24 mouse cellular contexts compared by ENCODE assay signal in genomic region chr6:125433257-125433656, GRCm38 (mm10). TPM values are rescaled to one million over a fixed set of nuclear protein-coding genes. Genes with fewer than 3 reads are reported as not detected.
DNase-seq lines count a peak whose midpoint lies in the region; ATAC-seq lines count a peak whose summit lies in the region.
"Had no signal": no experiment of that assay in that cellular context is flagged by ENCODE, and none has a peak within 500 bp of the region (broad histone marks: within the 10 kb centered on the region; RNA-seq: fewer than 3 reads in every experiment).

No protein-coding gene starts in this region.

- H3K27ac ChIP-seq in stomach, embryonic 14.5 days (ENCODE audit: low read length), result peak overlapping the region; percentile 36; the same call in 1 of the 2 replicates
- H3K27ac ChIP-seq in liver, embryonic 11.5 days (ENCODE audit: low read depth, low read length), result no peak overlapping the region
- H3K27ac ChIP-seq: forebrain, embryonic 13.5 days; heart, embryonic 15.5 days; hindbrain, embryonic 14.5 days; left cerebral cortex, adult 2 months; midbrain, embryonic 10.5 days; neural tube, embryonic 12.5 days had no signal

- WGBS in stomach, embryonic 14.5 days, result 73% methylated on average over 3 of the region's 3 CpGs
- 79% methylated on average over 3 of the region's 3 CpGs for WGBS in liver, embryonic 11.5 days

- H3K9ac ChIP-seq in stomach, embryonic 14.5 days (replicated peaks; ENCODE audit: low read depth, low read length), result no peak overlapping the region
- H3K9ac ChIP-seq in liver, embryonic 11.5 days (ENCODE audit: low read depth, low read length), result no peak overlapping the region
- H3K9ac ChIP-seq: forebrain, embryonic 13.5 days; heart, embryonic 15.5 days; hindbrain, embryonic 14.5 days; neural tube, embryonic 12.5 days had no signal

- no peak overlapping the region for H3K4me3 ChIP-seq in stomach, embryonic 14.5 days (ENCODE audit: low read depth, low read length)
- no peak overlapping the region for H3K4me3 ChIP-seq in liver, embryonic 11.5 days (ENCODE audit: low read depth, low read length)
- H3K4me3 ChIP-seq: forebrain, embryonic 13.5 days; heart, embryonic 15.5 days; left cerebral cortex, adult 2 months; midbrain, embryonic 10.5 days; neural tube, embryonic 12.5 days had no signal

- peak; percentile 26 for DNase-seq in 3T3-L1 (ENCODE audit: low read depth, low spot score)
- DNase-seq in A20 (ENCODE audit: low read depth, low spot score), result peak; percentile 11
- peak; percentile 4 for DNase-seq in brain, adult 2 months (ENCODE audit: low read depth, low spot score)
- DNase-seq in left cerebral cortex, postnatal 10 days (ENCODE audit: extremely low spot score in 1 of 2, low spot score in 2 of 2), result no peak
- DNase-seq in liver, embryonic 11.5 days (ENCODE audit: low spot score), result no peak
- DNase-seq: adrenal gland, adult 8-10 months; cerebellum, adult 2 months; gastrocnemius, postnatal 36 days; heart, postnatal 36 days; layer of hippocampus, adult 9-11 months; left cerebral cortex, postnatal 4 days; liver; right cerebral cortex, postnatal 14 days; thymus, postnatal 36 days had no signal

- H3K4me1 ChIP-seq in stomach, embryonic 14.5 days (ENCODE audit: control insufficient read depth, insufficient read depth, low read length), result no peaks in the 10 kb centered on the region
- H3K4me1 ChIP-seq in liver, embryonic 11.5 days (replicated peaks; ENCODE audit: control insufficient read depth, insufficient read depth, low read length), result 0 out of 2 replicates have a peak, but pooled peaks cover 4% of the 10 kb centered on the region
- H3K4me1 ChIP-seq: forebrain, embryonic 13.5 days; neural tube, embryonic 12.5 days had no signal

- no peak for ATAC-seq in stomach, embryonic 14.5 days (ENCODE audit: insufficient number of reproducible peaks, insufficient read depth, low FRiP score, low read depth)
- no peak for ATAC-seq in liver, embryonic 11.5 days (replicated peaks; ENCODE audit: low FRiP score)
- ATAC-seq in megakaryocyte, adult 5-6 weeks (ENCODE audit: poor library complexity, severe bottlenecking), result no peak
- ATAC-seq: forebrain, embryonic 13.5 days had no signal

- no peak overlapping the region for H3K4me2 ChIP-seq in stomach, embryonic 14.5 days (replicated peaks; ENCODE audit: low read depth, low read length)
- H3K4me2 ChIP-seq in liver, embryonic 11.5 days, result no peak overlapping the region
- H3K4me2 ChIP-seq: forebrain, embryonic 13.5 days; heart, embryonic 15.5 days; hindbrain, embryonic 14.5 days; neural tube, embryonic 12.5 days had no signal

- H3K36me3 ChIP-seq in stomach, embryonic 14.5 days (ENCODE audit: control insufficient read depth, insufficient read depth, low read length), result no peaks in the 10 kb centered on the region
- H3K36me3 ChIP-seq in liver, embryonic 11.5 days (ENCODE audit: control insufficient read depth, insufficient read depth, low read length), result no peaks in the 10 kb centered on the region
- H3K36me3 ChIP-seq: heart, embryonic 15.5 days; midbrain, embryonic 10.5 days; neural tube, embryonic 12.5 days had no signal

- no peaks in the 10 kb centered on the region for H3K27me3 ChIP-seq in stomach, embryonic 14.5 days (ENCODE audit: control insufficient read depth, insufficient read depth, low read length)
- H3K27me3 ChIP-seq in liver, embryonic 11.5 days (replicated peaks; ENCODE audit: control insufficient read depth, insufficient read depth, low read length), result 0 out of 2 replicates have a peak, but pooled peaks cover 2% of the 10 kb centered on the region
- H3K27me3 ChIP-seq: forebrain, embryonic 13.5 days; heart, embryonic 15.5 days; neural tube, embryonic 12.5 days had no signal

- intact Hi-C loops in left cerebral cortex, postnatal 10 days (cut with DNase I), result no loop called here

- H3K9me3 ChIP-seq in stomach, embryonic 14.5 days (ENCODE audit: control insufficient read depth, low read depth, low read length), result no peaks in the 10 kb centered on the region
- no peaks in the 10 kb centered on the region for H3K9me3 ChIP-seq in liver, embryonic 11.5 days (ENCODE audit: control insufficient read depth, low read length)
- H3K9me3 ChIP-seq: forebrain, embryonic 13.5 days; heart, embryonic 15.5 days; midbrain, embryonic 10.5 days; neural tube, embryonic 12.5 days had no signal

RNA-seq across cellular contexts. Expression of gene Plekhg6, which starts 52.7 kb away (rescaled TPM):
- 1.7 and 2.1 TPM in 2 replicates for polyA plus RNA-seq in stomach, embryonic 14.5 days (2014; fragmentation: Nextera tagmentation; extraction: Ambion mirVana)
- total RNA-seq in left cerebral cortex, postnatal 10 days (2021), result under 1 TPM; 0.14 to 0.24 TPM
- polyA plus RNA-seq in liver, embryonic 11.5 days (2014; fragmentation: Nextera tagmentation; extraction: Ambion mirVana), result 0.30 and 0.35 TPM in 2 replicates
- not detected in 2 replicates for total RNA-seq in megakaryocyte, adult 5-6 weeks (2015)
- total RNA-seq in megakaryocyte, adult 5-6 weeks (2017), result not detected in 2 replicates
- total RNA-seq: gastrocnemius, adult 18-20 months; gastrocnemius, postnatal 36 days; heart, postnatal 36 days; left cerebral cortex, postnatal 4 days had no signal
- polyA plus RNA-seq: activated CD4-positive, CD25-positive, alpha-beta regulatory T cell, adult 4 months had no signal

Comparison
In these comparisons a context has a peak if more than half of its experiments do, and no peak if none do; other contexts are left out.
1. DNase-seq: peak in 3T3-L1 (single experiment), A20 (single experiment) and brain, adult 2 months (single experiment); none in left cerebral cortex, postnatal 10 days (0 of 2) and liver, embryonic 11.5 days (single experiment).